Mouse (Mus musculus) neural tube, embryonic 15.5 days (tissue): ENCODE measurements at regions not wholly inside any gene's neighbourhood (a gene's known extent, or its start where the extent isn't known, plus 50 kb on each side); places are given as distances from the start of the nearest gene placed in this dataset.

Experiments
- ATAC-seq: fragments of 200-750 bp; cut with Nextera tagmentation; 2 replicates; pipeline ENCODE4 v1.8.0; 2017; ENCODE audit warnings: mild to moderate bottlenecking, moderate TSS enrichment, moderate library complexity; ENCODE audit not compliant: low FRiP score
- H3K27ac ChIP-seq: fragments of 300-500 bp; sonication (generic); replicated peaks from 2 replicates; pipeline ENCODE4 v1.5.1; 2015; ENCODE audit warnings: mild to moderate bottlenecking, inconsistent platforms
- H3K27me3 ChIP-seq: fragments of 300-500 bp; sonication (generic); replicated peaks from 2 replicates; pipeline ENCODE4 v1.6.1; 2015; ENCODE audit warnings: inconsistent platforms
- H3K36me3 ChIP-seq: fragments of 300-500 bp; sonication (generic); 2 replicates; pipeline ENCODE4 v1.6.1; 2015; ENCODE audit warnings: inconsistent platforms
- H3K4me1 ChIP-seq: fragments of 300-500 bp; sonication (generic); 2 replicates; pipeline ENCODE4 v1.6.1; 2015; ENCODE audit warnings: inconsistent platforms
- H3K4me2 ChIP-seq: fragments of 300-500 bp; sonication (generic); 2 replicates; pipeline ENCODE4 v1.6.1; 2015; ENCODE audit warnings: inconsistent platforms, mild to moderate bottlenecking, moderate library complexity
- H3K4me3 ChIP-seq: fragments of 300-500 bp; sonication (generic); replicated peaks from 2 replicates; pipeline ENCODE4 v1.5.1; 2015; ENCODE audit warnings: mild to moderate bottlenecking, inconsistent platforms
- H3K9ac ChIP-seq: fragments of 300-500 bp; sonication (generic); replicated peaks from 2 replicates; pipeline ENCODE4 v1.6.1; 2015; ENCODE audit warnings: mild to moderate bottlenecking, inconsistent platforms
- H3K9me3 ChIP-seq: fragments of 300-500 bp; sonication (generic); replicated peaks from 2 replicates; pipeline ENCODE4 v1.6.1; 2016; ENCODE audit warnings: inconsistent platforms
- WGBS: fragments of 180-500 bp; shearing (Covaris S2); methylation state at CpG from one replicate; pipeline ENCODE4 v1.1.7; 2015; ENCODE audit warnings: mixed read lengths; 5-methylcytosine and 5-hydroxymethylcytosine counted together

DNA sequence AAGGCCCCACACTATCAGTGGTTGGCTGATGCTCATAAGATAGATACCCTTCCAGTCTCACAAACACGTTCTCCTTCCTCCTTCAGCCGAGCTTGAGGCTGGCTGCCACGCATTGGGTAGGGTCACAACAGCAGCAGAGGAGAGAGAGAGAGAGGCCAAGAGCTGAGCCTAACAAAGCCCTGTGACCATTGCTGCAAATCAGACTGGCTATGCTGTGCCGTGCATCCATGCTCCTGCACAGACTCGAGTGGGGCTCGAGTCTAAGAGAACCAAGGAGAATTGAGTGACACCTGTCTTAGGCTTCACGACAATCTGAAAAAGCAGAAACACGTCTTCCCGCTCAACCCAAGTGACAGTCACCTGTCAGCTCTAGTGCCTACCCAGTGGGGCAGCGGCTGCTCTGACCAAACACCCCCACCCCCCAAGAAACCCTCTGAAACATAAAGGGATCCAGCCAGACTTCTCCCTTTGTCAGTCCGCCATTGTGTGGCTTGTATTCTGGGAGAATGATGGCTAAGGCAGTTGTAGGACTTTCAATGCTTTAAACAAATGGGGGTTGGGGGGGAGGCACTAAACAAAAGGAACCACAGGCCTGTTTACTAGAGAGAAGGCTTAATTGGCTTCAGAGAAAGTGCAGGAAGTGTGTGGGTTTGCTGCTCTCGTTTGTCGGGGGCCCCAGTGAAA lies 353.7 kb upstream of the Jarid2 start:
- no peaks in the 10 kb centered on the region for H3K9me3 ChIP-seq

DNA sequence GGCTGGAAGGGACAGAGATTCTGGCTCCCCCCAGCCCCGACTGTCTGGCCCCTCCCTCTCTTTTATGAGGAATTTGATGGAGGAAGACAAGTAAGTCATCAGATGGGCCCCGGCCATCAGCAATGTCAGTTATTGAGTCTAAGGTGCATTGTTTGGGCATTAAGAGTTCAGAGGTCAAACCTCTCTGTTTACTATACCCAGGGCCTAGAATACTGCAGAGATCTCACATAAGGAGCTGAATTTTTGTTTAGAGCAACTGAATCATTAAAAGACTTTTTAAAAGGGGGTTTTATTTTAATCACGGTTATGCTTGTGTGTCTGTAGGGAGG lies 353.1 kb upstream of the Jarid2 start:
- 9% methylated on average over 3 of the region's 3 CpGs for WGBS

More for the DNA sequence above, 353.7 kb upstream of the Jarid2 start:
- 19% methylated on average over 13 of the region's 13 CpGs for WGBS
- no peak for ATAC-seq
- no peak overlapping the region for H3K9ac ChIP-seq
- no peaks in the 10 kb centered on the region for H3K27me3 ChIP-seq
- no peak overlapping the region for H3K27ac ChIP-seq
- no peak overlapping the region for H3K4me2 ChIP-seq
- no peak overlapping the region for H3K4me3 ChIP-seq
- H3K4me1 ChIP-seq: peaks cover 11% of the 10 kb centered on the region; the same call in 1 of the 2 replicates
- no peaks in the 10 kb centered on the region for H3K36me3 ChIP-seq

DNA sequence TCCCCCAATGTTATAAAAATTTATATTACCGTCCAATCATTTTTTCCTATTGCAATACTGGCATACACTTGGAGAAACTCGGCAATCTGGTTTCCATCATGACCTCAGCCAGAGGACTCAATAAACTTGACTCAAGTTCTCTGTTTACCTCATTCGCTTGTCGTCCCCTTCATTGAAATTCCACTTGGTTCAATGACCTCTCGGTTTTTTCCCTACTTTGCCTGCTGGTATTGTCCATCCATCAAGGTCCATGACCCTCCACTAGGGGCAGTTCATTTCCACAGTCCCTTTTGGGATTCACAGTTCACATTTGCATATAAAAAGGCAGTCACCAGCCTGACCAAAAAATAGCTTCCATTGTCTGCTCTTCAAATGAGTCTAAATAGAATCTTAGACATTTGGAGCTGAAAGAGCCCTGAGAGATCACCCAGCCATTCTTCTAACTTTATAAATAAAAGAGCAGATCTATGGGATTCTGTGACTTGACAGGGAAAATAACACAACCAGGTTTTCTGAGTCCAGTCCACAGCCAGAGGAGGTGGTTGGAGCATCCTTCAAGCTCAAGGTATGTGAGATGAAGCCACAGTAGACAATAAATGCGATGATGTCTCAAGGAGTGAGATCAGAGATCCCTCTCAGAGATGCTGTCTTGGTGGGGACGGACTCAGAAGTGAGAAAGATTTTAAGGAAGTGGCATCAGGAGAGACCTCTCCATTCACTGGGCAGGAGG lies 347.4 kb upstream of the Jarid2 start:
- no peak for ATAC-seq

More for the DNA sequence above, 353.1 kb upstream of the Jarid2 start:
- H3K27ac ChIP-seq: no peak overlapping the region
- peaks cover 11% of the 10 kb centered on the region; the same call in 1 of the 2 replicates for H3K4me1 ChIP-seq
- no peak overlapping the region for H3K4me2 ChIP-seq
- H3K36me3 ChIP-seq: no peaks in the 10 kb centered on the region
- no peaks in the 10 kb centered on the region for H3K27me3 ChIP-seq
- no peak overlapping the region for H3K4me3 ChIP-seq
- H3K9me3 ChIP-seq: no peaks in the 10 kb centered on the region
- H3K9ac ChIP-seq: no peak overlapping the region
- no peak for ATAC-seq

DNA sequence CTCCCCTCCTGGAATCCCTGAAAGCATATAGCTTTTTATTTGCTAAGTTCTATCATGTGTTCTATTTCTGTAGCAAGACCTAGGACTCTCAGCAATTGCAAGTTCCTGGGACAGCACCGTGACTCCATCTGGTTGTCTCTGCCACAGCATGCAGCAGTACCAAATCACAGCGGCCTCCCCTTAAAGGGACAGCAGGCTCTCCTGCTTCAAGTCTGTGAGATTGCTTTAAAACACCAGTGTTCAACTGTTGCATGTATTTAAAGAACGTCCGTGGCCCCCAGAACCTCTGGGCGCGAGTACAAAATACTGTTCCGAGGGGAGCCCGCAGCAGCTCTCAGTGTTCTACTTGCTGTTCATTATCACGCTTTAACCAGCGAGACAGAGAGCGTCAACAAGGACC lies 346.0 kb upstream of the Jarid2 start:
- no peaks in the 10 kb centered on the region for H3K9me3 ChIP-seq
- H3K27me3 ChIP-seq: no peaks in the 10 kb centered on the region
- no peak for ATAC-seq
- no peak overlapping the region for H3K27ac ChIP-seq
- no peak overlapping the region for H3K4me2 ChIP-seq
- 62% methylated on average over 11 of the region's 11 CpGs for WGBS
- no peak overlapping the region for H3K9ac ChIP-seq
- H3K4me1 ChIP-seq: peaks cover 3% of the 10 kb centered on the region; the same call in 1 of the 2 replicates
- no peak overlapping the region for H3K4me3 ChIP-seq
- no peaks in the 10 kb centered on the region for H3K36me3 ChIP-seq

More for the DNA sequence above, 347.4 kb upstream of the Jarid2 start:
- no peak overlapping the region for H3K27ac ChIP-seq
- no peaks in the 10 kb centered on the region for H3K27me3 ChIP-seq
- no peak overlapping the region for H3K4me3 ChIP-seq
- no peaks in the 10 kb centered on the region for H3K36me3 ChIP-seq
- H3K9me3 ChIP-seq: no peaks in the 10 kb centered on the region
- peaks cover 3% of the 10 kb centered on the region; the same call in 1 of the 2 replicates for H3K4me1 ChIP-seq
- 29% methylated on average over 7 of the region's 7 CpGs for WGBS
- no peak overlapping the region for H3K9ac ChIP-seq
- H3K4me2 ChIP-seq: no peak overlapping the region

DNA sequence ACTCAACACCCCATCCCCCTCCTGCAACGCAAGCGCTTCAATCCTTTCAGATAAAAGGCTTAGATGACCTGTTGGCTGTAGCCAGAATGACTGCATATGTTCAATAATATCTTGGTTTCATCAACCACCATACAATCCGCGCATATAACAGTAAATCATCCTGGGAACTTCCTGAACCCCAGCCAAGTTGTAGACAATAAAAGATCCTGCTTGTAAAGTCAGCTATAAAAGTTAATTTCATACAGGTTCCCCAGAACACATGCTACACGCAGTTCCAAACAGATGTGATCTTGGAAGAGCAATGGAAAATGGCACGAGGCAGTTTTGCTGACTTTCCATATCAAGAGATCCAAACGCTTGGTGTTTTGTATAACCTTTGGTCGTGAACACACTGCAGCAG lies 342.5 kb upstream of the Jarid2 start:
- Histone ChIP-seq H3K9me3 (no peaks in the 10 kb centered on the region), H3K27me3 (no peaks in the 10 kb centered on the region), H3K36me3 (no peaks in the 10 kb centered on the region), H3K9ac (no peak overlapping the region), H3K4me2 (no peak overlapping the region), H3K4me1 (no peaks in the 10 kb centered on the region), H3K27ac (no peak overlapping the region), H3K4me3 (no peak overlapping the region)
- 65% methylated on average over 8 of the region's 8 CpGs for WGBS
- no peak for ATAC-seq

DNA sequence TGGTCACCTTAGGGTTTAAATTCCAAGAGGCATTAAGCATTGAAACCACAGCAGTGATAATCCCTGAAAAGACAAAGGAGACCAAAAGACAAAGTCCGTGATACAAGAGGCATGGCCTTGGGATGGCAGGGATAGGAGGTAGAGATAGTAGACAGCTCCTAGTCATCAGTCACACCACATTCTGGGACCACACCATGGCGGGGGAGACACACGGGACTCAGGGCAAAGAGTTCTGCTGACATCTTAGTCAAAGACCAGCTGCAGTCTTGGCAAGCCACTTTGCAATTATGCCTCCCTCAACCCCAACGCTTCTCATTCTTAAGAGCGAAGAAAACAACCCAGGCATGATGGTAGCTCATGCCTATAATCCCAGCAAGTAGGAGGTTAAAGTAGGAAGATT lies 339.6 kb upstream of the Jarid2 start:
- Histone ChIP-seq H3K27me3 (no peaks in the 10 kb centered on the region), H3K4me2 (no peak overlapping the region), H3K4me1 (no peaks in the 10 kb centered on the region), H3K9me3 (no peaks in the 10 kb centered on the region), H3K4me3 (no peak overlapping the region), H3K27ac (no peak overlapping the region), H3K9ac (no peak overlapping the region), H3K36me3 (no peaks in the 10 kb centered on the region)
- ATAC-seq: no peak
- 96% methylated on average over 5 of the region's 5 CpGs for WGBS

DNA sequence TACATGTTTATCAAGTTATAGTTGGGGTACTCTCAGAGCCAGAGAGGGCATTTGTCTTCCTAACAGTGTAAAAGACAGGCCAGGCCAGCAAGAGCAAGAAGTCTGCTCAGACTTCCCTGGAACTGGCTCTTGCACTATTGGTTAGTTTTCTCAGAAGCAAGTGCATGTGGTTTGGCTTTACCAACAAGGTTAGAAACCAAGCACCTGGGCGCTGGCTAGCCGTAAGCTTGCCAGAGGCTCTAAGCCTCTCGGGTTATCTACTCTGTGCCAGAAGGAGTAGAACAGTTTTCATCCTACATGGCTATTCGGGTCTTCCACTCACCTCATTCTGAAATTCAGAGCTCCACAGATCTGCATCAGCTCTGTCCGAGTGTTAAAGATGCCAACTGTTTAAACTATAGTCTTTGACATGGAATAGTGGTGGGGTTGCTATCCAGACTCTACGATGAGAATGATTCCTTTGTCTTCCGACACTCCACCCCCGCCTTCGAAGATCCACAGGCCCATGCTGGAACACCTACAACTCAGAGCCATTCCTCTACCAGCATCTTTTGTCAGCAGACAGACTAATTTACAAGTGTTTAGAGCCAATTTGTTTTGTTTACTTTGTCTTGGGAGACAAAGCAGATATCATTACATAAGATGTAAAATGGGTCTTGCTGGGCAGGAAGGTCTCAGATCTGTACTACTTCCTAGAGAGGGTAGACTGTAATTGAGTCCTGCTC lies 338.4 kb upstream of the Jarid2 start:
- H3K36me3 ChIP-seq: no peaks in the 10 kb centered on the region
- H3K27me3 ChIP-seq: no peaks in the 10 kb centered on the region
- H3K4me1 ChIP-seq: no peaks in the 10 kb centered on the region
- ATAC-seq: no peak
- no peak overlapping the region for H3K9ac ChIP-seq
- no peak overlapping the region for H3K4me2 ChIP-seq
- no peak overlapping the region for H3K4me3 ChIP-seq
- WGBS: 81% methylated on average over 9 of the region's 9 CpGs
- no peaks in the 10 kb centered on the region for H3K9me3 ChIP-seq
- H3K27ac ChIP-seq: no peak overlapping the region

DNA sequence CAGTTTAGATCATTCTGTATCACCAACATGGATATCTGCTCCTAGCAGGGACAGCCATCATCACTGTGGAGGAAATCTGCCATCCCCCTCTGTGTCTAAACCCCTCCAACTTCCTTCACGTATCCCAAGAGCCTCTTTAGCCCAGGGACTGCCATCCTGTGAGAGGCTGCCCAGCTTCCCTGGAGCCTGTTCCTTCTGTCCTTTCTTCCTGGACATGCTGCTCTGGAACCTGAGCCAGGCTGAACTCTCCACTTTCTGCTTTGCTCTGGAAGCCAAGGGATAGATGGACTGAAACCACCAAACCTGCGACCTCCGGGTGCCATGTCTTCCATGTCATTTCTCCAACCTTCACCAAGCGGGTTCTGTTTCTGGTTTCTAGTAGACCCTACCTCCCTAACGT lies 335.3 kb upstream of the Jarid2 start:
- Histone ChIP-seq H3K4me2 (no peak overlapping the region), H3K9me3 (no peaks in the 10 kb centered on the region), H3K4me3 (no peak overlapping the region), H3K27me3 (no peaks in the 10 kb centered on the region), H3K4me1 (0 out of 2 replicates have a peak, but pooled peaks cover 2% of the 10 kb centered on the region), H3K27ac (no peak overlapping the region), H3K36me3 (no peaks in the 10 kb centered on the region), H3K9ac (no peak overlapping the region)
- no peak for ATAC-seq
- 95% methylated on average over 5 of the region's 5 CpGs for WGBS

DNA sequence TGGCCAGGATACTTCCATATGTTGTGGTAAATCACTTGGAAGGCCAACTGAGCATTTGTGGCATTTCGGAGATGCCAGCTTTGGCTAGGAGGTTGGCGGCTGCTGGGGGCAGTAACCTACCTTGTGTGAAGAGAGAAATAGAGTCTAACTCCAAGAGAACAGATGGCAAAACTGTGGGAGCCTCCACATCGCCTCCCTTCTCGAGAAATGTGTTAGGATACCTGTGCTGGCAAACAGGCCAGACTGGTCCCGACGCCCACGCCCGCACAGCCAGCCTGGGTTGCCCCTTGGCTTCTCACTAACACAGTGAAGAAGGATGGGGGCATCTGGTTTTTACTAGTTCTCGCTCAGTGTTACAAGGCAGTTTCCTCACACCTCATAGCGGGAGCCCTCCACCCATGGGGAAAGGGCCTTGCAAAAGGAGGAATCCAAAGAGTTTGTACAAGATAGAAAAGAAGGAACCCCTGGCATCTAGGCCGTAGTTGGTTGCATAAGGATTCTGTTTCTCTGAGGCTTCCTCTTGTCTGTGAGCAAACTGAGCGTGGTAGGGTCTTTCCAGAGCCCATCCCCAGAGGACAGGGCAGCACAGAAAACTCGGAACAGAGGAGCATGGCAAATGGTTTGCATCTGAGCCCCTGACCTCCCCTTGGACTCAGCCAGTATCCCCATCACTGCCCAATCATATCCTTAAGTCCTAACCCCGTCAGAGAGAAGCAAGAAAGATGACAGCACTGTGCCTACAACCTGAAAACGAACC lies 330.5 kb upstream of the Jarid2 start:
- Histone ChIP-seq H3K27me3 (no peaks in the 10 kb centered on the region), H3K9ac (no peak overlapping the region), H3K36me3 (no peaks in the 10 kb centered on the region), H3K9me3 (no peaks in the 10 kb centered on the region), H3K4me2 (no peak overlapping the region), H3K27ac (no peak overlapping the region), H3K4me3 (no peak overlapping the region), H3K4me1 (0 out of 2 replicates have a peak, but pooled peaks cover 2% of the 10 kb centered on the region)
- 82% methylated on average over 15 of the region's 15 CpGs for WGBS
- ATAC-seq: no peak

DNA sequence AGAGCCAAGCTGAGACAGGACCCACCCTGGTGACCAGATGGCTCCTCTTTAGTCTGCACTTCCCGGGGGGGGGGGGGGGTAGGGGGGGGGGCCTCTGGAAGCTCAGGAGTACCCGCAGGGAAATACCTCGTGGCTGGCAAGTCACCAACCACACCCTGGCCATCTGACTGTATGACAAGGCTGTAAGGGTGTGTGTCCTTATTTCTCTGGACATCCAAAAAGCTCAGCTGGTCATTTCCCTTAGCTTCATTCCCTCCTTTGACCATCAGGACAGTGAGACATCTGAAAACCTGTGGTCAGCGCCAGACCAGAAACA lies 329.9 kb upstream of the Jarid2 start:
- H3K9ac ChIP-seq: no peak overlapping the region
- 64% methylated on average over 3 of the region's 4 CpGs for WGBS
- H3K4me3 ChIP-seq: no peak overlapping the region
- no peak overlapping the region for H3K4me2 ChIP-seq
- H3K27ac ChIP-seq: no peak overlapping the region
- no peaks in the 10 kb centered on the region for H3K36me3 ChIP-seq
- ATAC-seq: no peak
- no peaks in the 10 kb centered on the region for H3K9me3 ChIP-seq
- H3K4me1 ChIP-seq: 0 out of 2 replicates have a peak, but pooled peaks cover 2% of the 10 kb centered on the region
- no peaks in the 10 kb centered on the region for H3K27me3 ChIP-seq

DNA sequence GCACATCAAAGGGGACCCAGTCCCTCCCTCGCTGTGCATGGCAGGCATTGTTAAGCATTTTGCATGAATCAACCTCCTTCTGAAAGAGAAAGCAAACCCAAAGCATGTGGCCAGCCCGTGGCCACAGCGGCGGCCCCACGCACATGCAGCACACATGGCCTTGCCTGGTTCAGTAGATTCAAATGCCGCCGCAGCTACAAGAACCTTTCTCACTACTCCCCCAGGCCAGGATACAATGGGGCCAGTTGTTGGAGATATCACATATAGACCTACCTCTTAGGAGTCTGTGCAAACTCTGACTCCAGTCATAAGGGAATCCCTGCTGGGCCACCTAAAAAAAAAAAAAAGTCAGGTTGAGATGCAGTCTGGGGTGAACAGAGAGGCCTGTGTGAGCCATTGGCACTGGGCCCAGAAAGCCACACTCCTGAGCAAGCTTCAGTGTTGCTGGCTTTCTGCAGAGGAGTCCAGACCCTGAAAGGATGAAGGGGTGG lies 329.4 kb upstream of the Jarid2 start:
- Histone ChIP-seq H3K36me3 (no peaks in the 10 kb centered on the region), H3K4me1 (0 out of 2 replicates have a peak, but pooled peaks cover 2% of the 10 kb centered on the region), H3K4me2 (no peak overlapping the region), H3K27me3 (no peaks in the 10 kb centered on the region), H3K27ac (no peak overlapping the region), H3K4me3 (no peak overlapping the region), H3K9ac (no peak overlapping the region), H3K9me3 (no peaks in the 10 kb centered on the region)
- WGBS: 53% methylated on average over 7 of the region's 7 CpGs
- ATAC-seq: no peak
